Mouse (Mus musculus) liver, embryonic 13.5 days (tissue): ENCODE measurements around the gene Hnf1a. TPM values are rescaled to one million over a fixed set of nuclear protein-coding genes. Genes with fewer than 3 reads are reported as not detected.
"Not testable (repeated sequence)": the region's sequence is repeated elsewhere in the genome, so short reads cannot be mapped to it uniquely, and the experiment has no call there.

Source experiments
- ATAC-seq: fragments of 200-750 bp; cut with Nextera tagmentation; 2 replicates; pipeline ENCODE4 v1.8.0; 2017; ENCODE audit warnings: low read depth, mild to moderate bottlenecking, moderate number of reproducible peaks, moderate library complexity
- DNase-seq: peaks from one replicate; pipeline ENCODE4 v3.0.0; 2022
- H3K27ac ChIP-seq: fragments of 300-500 bp; sonication (generic); 2 replicates; pipeline ENCODE4 v1.5.1; 2015; ENCODE audit warnings: moderate library complexity, mild to moderate bottlenecking, inconsistent platforms
- H3K27me3 ChIP-seq: fragments of 300-500 bp; sonication (generic); 2 replicates; pipeline ENCODE4 v1.6.1; 2015; ENCODE audit warnings: mild to moderate bottlenecking, inconsistent platforms
- H3K36me3 ChIP-seq: fragments of 300-500 bp; sonication (generic); 2 replicates; pipeline ENCODE4 v1.6.1; 2015; ENCODE audit warnings: mild to moderate bottlenecking, inconsistent platforms
- H3K4me1 ChIP-seq: fragments of 300-500 bp; sonication (generic); replicated peaks from 2 replicates; pipeline ENCODE4 v1.6.1; 2015; ENCODE audit warnings: inconsistent platforms
- H3K4me2 ChIP-seq: fragments of 300-500 bp; sonication (generic); 2 replicates; pipeline ENCODE4 v1.6.1; 2015; ENCODE audit warnings: inconsistent platforms, mild to moderate bottlenecking, moderate library complexity
- H3K4me3 ChIP-seq: fragments of 300-500 bp; sonication (generic); replicated peaks from 2 replicates; pipeline ENCODE4 v1.5.1; 2015; ENCODE audit warnings: mild to moderate bottlenecking, inconsistent platforms
- H3K9ac ChIP-seq: fragments of 300-500 bp; sonication (generic); 2 replicates; pipeline ENCODE4 v1.6.1; 2015; ENCODE audit warnings: mild to moderate bottlenecking, inconsistent platforms
- H3K9me3 ChIP-seq: fragments of 300-500 bp; sonication (generic); replicated peaks from 2 replicates; pipeline ENCODE4 v1.6.1; 2016; ENCODE audit warnings: inconsistent platforms
- WGBS: fragments of 180-500 bp; shearing (Covaris S2); methylation state at CpG from one replicate; pipeline ENCODE4 v1.1.7; 2015; ENCODE audit not compliant: insufficient replicate concordance; 5-methylcytosine and 5-hydroxymethylcytosine counted together
- polyA plus RNA-seq: library from polyadenylated mRNA; unstranded; fragments of >200 nt; fragmentation: Nextera tagmentation; extraction: Ambion mirVana; gene quantifications from 2 replicates; pipeline ENCODE4 v1.2.1, GENCODE M21; 2015

The Hnf1a gene
- polyA plus RNA-seq, 1 experiment from 2014 or later: 2.4 TPM

- H3K4me3 ChIP-seq: no peak overlapping the region
- no peak overlapping the region for H3K27ac ChIP-seq
- H3K27me3 ChIP-seq: no peaks in the 10 kb centered on the region
- H3K9ac ChIP-seq: no peak overlapping the region
- WGBS: 88% methylated on average over 10 of the region's 10 CpGs
- peaks cover 18% of the 10 kb centered on the region for H3K4me1 ChIP-seq
- H3K36me3 ChIP-seq: peaks cover 41% of the 10 kb centered on the region
- H3K4me2 ChIP-seq: no peak overlapping the region
- no peak for ATAC-seq
- no peak for DNase-seq
- no peaks in the 10 kb centered on the region for H3K9me3 ChIP-seq
Measured at GRCm38 (mm10) chr5:114945072-114945471, 25.8 kb downstream of the Hnf1a start.

- 39% methylated on average over 4 of the region's 4 CpGs for WGBS
- peaks cover 11% of the 10 kb centered on the region for H3K4me1 ChIP-seq
- DNase-seq (no peak), ATAC-seq (no peak)
- H3K9ac ChIP-seq: peak overlapping the region; percentile 91
- H3K9me3 ChIP-seq: no peaks in the 10 kb centered on the region
- peaks cover 23% of the 10 kb centered on the region for H3K36me3 ChIP-seq
- peak overlapping the region; percentile 85 for H3K4me2 ChIP-seq
- H3K27me3 ChIP-seq: no peaks in the 10 kb centered on the region
- H3K4me3 ChIP-seq: peak overlapping the region; percentile 87
- H3K27ac ChIP-seq: peak overlapping the region; percentile 80
Measured at GRCm38 (mm10) chr5:114942766-114943130, 28.1 kb downstream of the Hnf1a start.

- no peaks in the 10 kb centered on the region for H3K9me3 ChIP-seq
- H3K27ac ChIP-seq: peak within 1 kb of the TSS; percentile 80
- H3K9ac ChIP-seq: peak within 1 kb of the TSS; percentile 91
- ATAC-seq (peak; percentile 89), DNase-seq (peak; percentile 84)
- peak within 1 kb of the TSS; percentile 87 for H3K4me3 ChIP-seq
- peak within 1 kb of the TSS; percentile 85 for H3K4me2 ChIP-seq
- peaks cover 17% of the 10 kb centered on the region for H3K36me3 ChIP-seq
- H3K27me3 ChIP-seq: no peaks in the 10 kb centered on the region
- 2% methylated on average over 39 of the region's 39 CpGs for WGBS
- H3K4me1 ChIP-seq: peaks cover 11% of the 10 kb centered on the region
Measured at GRCm38 (mm10) chr5:114942074-114942765, 28.7 kb downstream of the Hnf1a start, which contains the start of gene 2210016L21Rik. Gene 2210016L21Rik, plus strand, starts transcription at chr5:114942158.

- H3K9ac ChIP-seq, H3K9me3 ChIP-seq, H3K27ac ChIP-seq, H3K36me3 ChIP-seq, DNase-seq, ATAC-seq, H3K27me3 ChIP-seq: not testable (repeated sequence)
- 42% methylated on average over 3 of the region's 3 CpGs for WGBS
- Histone ChIP-seq H3K4me2 (peak overlapping the region; percentile 85), H3K4me1 (peaks cover 11% of the 10 kb centered on the region), H3K4me3 (peak overlapping the region; percentile 87; the same call in 1 of the 2 replicates)
Measured at GRCm38 (mm10) chr5:114941138-114941537, 29.8 kb downstream of the Hnf1a start.

- no peaks in the 10 kb centered on the region for H3K27me3 ChIP-seq
- DNase-seq (no peak), ATAC-seq (no peak)
- H3K27ac ChIP-seq: no peak overlapping the region
- H3K36me3 ChIP-seq: no peaks in the 10 kb centered on the region
- H3K4me1 ChIP-seq: no peaks in the 10 kb centered on the region
- H3K9ac ChIP-seq: no peak overlapping the region
- no peaks in the 10 kb centered on the region for H3K9me3 ChIP-seq
- no peak overlapping the region for H3K4me2 ChIP-seq
- H3K4me3 ChIP-seq: no peak overlapping the region
- WGBS: 30% methylated on average over 3 of the region's 3 CpGs
Measured at GRCm38 (mm10) chr5:114935838-114936237, 35.1 kb downstream of the Hnf1a start.

- H3K4me1 ChIP-seq: no peaks in the 10 kb centered on the region
- no peaks in the 10 kb centered on the region for H3K27me3 ChIP-seq
- ATAC-seq (no peak), DNase-seq (no peak)
- H3K9ac ChIP-seq: no peak overlapping the region
- WGBS: 64% methylated on average over 8 of the region's 8 CpGs
- no peaks in the 10 kb centered on the region for H3K36me3 ChIP-seq
- no peaks in the 10 kb centered on the region for H3K9me3 ChIP-seq
- no peak overlapping the region for H3K27ac ChIP-seq
- no peak overlapping the region for H3K4me2 ChIP-seq
- H3K4me3 ChIP-seq: no peak overlapping the region
Measured at GRCm38 (mm10) chr5:114933206-114933605, 37.7 kb downstream of the Hnf1a start.

GRCm38 (mm10) chr5:114931626-114932025 lies 39.3 kb downstream of the Hnf1a start:
- Histone ChIP-seq H3K36me3 (no peaks in the 10 kb centered on the region), H3K9ac (no peak overlapping the region), H3K27me3 (no peaks in the 10 kb centered on the region), H3K9me3 (no peaks in the 10 kb centered on the region), H3K4me2 (no peak overlapping the region), H3K4me1 (no peaks in the 10 kb centered on the region), H3K4me3 (no peak overlapping the region), H3K27ac (no peak overlapping the region)
- 46% methylated on average over 5 of the region's 5 CpGs for WGBS
- no peak for DNase-seq
- no peak for ATAC-seq

- no peak overlapping the region for H3K27ac ChIP-seq
- 73% methylated on average over 9 of the region's 9 CpGs for WGBS
- H3K27me3 ChIP-seq: no peaks in the 10 kb centered on the region
- no peak for DNase-seq
- H3K4me3 ChIP-seq: no peak overlapping the region
- H3K36me3 ChIP-seq: no peaks in the 10 kb centered on the region
- no peak overlapping the region for H3K4me2 ChIP-seq
- H3K9me3 ChIP-seq: no peaks in the 10 kb centered on the region
- no peak for ATAC-seq
- peaks cover 15% of the 10 kb centered on the region for H3K4me1 ChIP-seq
- H3K9ac ChIP-seq: no peak overlapping the region
Measured at GRCm38 (mm10) chr5:114926753-114927152, 44.1 kb downstream of the Hnf1a start.

- no peaks in the 10 kb centered on the region for H3K36me3 ChIP-seq
- peaks cover 19% of the 10 kb centered on the region for H3K4me1 ChIP-seq
- no peak overlapping the region for H3K27ac ChIP-seq
- H3K4me2 ChIP-seq: no peak overlapping the region
- H3K27me3 ChIP-seq: no peaks in the 10 kb centered on the region
- H3K9ac ChIP-seq: no peak overlapping the region
- H3K9me3 ChIP-seq: no peaks in the 10 kb centered on the region
- no peak overlapping the region for H3K4me3 ChIP-seq
- no peak for DNase-seq
- 62% methylated on average over 1 of the region's 1 CpGs for WGBS
- ATAC-seq: no peak
Measured at GRCm38 (mm10) chr5:114926153-114926684, 44.7 kb downstream of the Hnf1a start.

- ATAC-seq: 0 out of 2 replicates have a peak, but pooled peaks have one; percentile 24
Measured at GRCm38 (mm10) chr5:114922998-114923473, 47.9 kb downstream of the Hnf1a start, which contains the start of gene Oasl1. Gene Oasl1, plus strand, starts transcription at chr5:114923240.

GRCm38 (mm10) chr5:114922366-114922731 lies 48.5 kb downstream of the Hnf1a start:
- no peak for ATAC-seq
- peak overlapping the region; percentile 35 for H3K4me2 ChIP-seq
- H3K4me3 ChIP-seq: no peak overlapping the region
- no peaks in the 10 kb centered on the region for H3K36me3 ChIP-seq
- H3K27ac ChIP-seq: no peak overlapping the region
- H3K9me3 ChIP-seq: no peaks in the 10 kb centered on the region
- no peak overlapping the region for H3K9ac ChIP-seq
- H3K4me1 ChIP-seq: peaks cover 19% of the 10 kb centered on the region
- 44% methylated on average over 10 of the region's 10 CpGs for whole genome bisulfite sequencing
- DNase-seq: no peak
- H3K27me3 ChIP-seq: no peaks in the 10 kb centered on the region

More at GRCm38 (mm10) chr5:114922998-114923473, 47.9 kb downstream of the Hnf1a start, which contains the start of gene Oasl1:
- H3K9ac ChIP-seq: 0 out of 2 replicates have a peak within 1 kb of the TSS, but pooled peaks have one; percentile 5
- WGBS: 46% methylated on average over 15 of the region's 15 CpGs
- peaks cover 19% of the 10 kb centered on the region for H3K4me1 ChIP-seq
- H3K4me2 ChIP-seq: peak within 1 kb of the TSS; percentile 37
- no peak for DNase-seq
- H3K27ac ChIP-seq: no peak within 1 kb of the TSS
- peak within 1 kb of the TSS; percentile 28 for H3K4me3 ChIP-seq
- no peaks in the 10 kb centered on the region for H3K36me3 ChIP-seq
- H3K9me3 ChIP-seq: no peaks in the 10 kb centered on the region
- H3K27me3 ChIP-seq: no peaks in the 10 kb centered on the region
